Mouse (Mus musculus): Measurements from ENCODE around the gene Gm20696.
A peak's percentile ranks its signal among the peaks of the same experiment; 100 is the strongest.

Gene Gm20696

GRCm38 (mm10) chr6:99666318-99667171 is at the start of gene Gm20696, which contains the start of gene Eif4e3:
Gm20696 (minus strand) TSS chr6:99666797.
Eif4e3 (minus strand) TSS chr6:99666771.
- DNase-seq (ENCODE audit: low spot score in 2 of 2): peak; percentile 39 to 71

GRCm38 (mm10) chr6:99715913-99716312 is 49.3 kb upstream of the Gm20696 start:
- no peak for DNase-seq (ENCODE audit: low spot score in 2 of 2)

GRCm38 (mm10) chr6:99715191-99715590 is 48.6 kb upstream of the Gm20696 start:
- no peak for DNase-seq (ENCODE audit: low spot score in 2 of 2)

GRCm38 (mm10) chr6:99713256-99713655 is 46.7 kb upstream of the Gm20696 start:
- DNase-seq (ENCODE audit: low spot score in 2 of 2): no peak

GRCm38 (mm10) chr6:99711576-99712101 is 45.0 kb upstream of the Gm20696 start:
- no peak for DNase-seq (ENCODE audit: low spot score in 2 of 2)

GRCm38 (mm10) chr6:99700484-99700883 is 33.9 kb upstream of the Gm20696 start:
- no peak for DNase-seq (ENCODE audit: low spot score in 2 of 2)

- DNase-seq (ENCODE audit: low spot score in 2 of 2): peak in 1 of 2 experiments; percentile 62
Measured at GRCm38 (mm10) chr6:99692916-99693841, 26.6 kb upstream of the Gm20696 start.

GRCm38 (mm10) chr6:99692206-99692915 is 25.8 kb upstream of the Gm20696 start, which contains the start of gene Gpr27:
Gpr27 (plus strand) TSS chr6:99692679.
- DNase-seq (ENCODE audit: low spot score in 2 of 2): peak in 1 of 2 experiments; percentile 66

- DNase-seq (ENCODE audit: low spot score in 2 of 2): no peak
Measured at GRCm38 (mm10) chr6:99691666-99692205, 25.1 kb upstream of the Gm20696 start.

GRCm38 (mm10) chr6:99688513-99688912 is 21.9 kb upstream of the Gm20696 start:
- DNase-seq (ENCODE audit: low spot score in 2 of 2): no peak

- no peak for DNase-seq (ENCODE audit: low spot score in 2 of 2)
Measured at GRCm38 (mm10) chr6:99684899-99685298, 18.3 kb upstream of the Gm20696 start.

- no peak for DNase-seq (ENCODE audit: low spot score in 2 of 2)
Measured at GRCm38 (mm10) chr6:99683974-99684373, 17.4 kb upstream of the Gm20696 start.

- no peak for DNase-seq (ENCODE audit: low spot score in 2 of 2)
Measured at GRCm38 (mm10) chr6:99678108-99678507, 11.5 kb upstream of the Gm20696 start.

GRCm38 (mm10) chr6:99677325-99677724 is 10.7 kb upstream of the Gm20696 start:
- no peak for DNase-seq (ENCODE audit: low spot score in 2 of 2)

- no peak for DNase-seq (ENCODE audit: low spot score in 2 of 2)
Measured at GRCm38 (mm10) chr6:99674482-99674881, 7.9 kb upstream of the Gm20696 start.

GRCm38 (mm10) chr6:99671768-99672167 is 5.2 kb upstream of the Gm20696 start:
- no peak for DNase-seq (ENCODE audit: low spot score in 2 of 2)

- DNase-seq (ENCODE audit: low spot score in 2 of 2): no peak
Measured at GRCm38 (mm10) chr6:99670481-99671119, 4.0 kb upstream of the Gm20696 start.

- no peak for DNase-seq (ENCODE audit: low spot score in 2 of 2)
Measured at GRCm38 (mm10) chr6:99669481-99670325, 3.1 kb upstream of the Gm20696 start.

GRCm38 (mm10) chr6:99667290-99667689 is 693 bp upstream of the Gm20696 start:
- no peak for DNase-seq (ENCODE audit: low spot score in 2 of 2)
